Mouse (Mus musculus) stomach, postnatal 0 days (tissue): ENCODE measurements around the gene Gas6. TPM values are rescaled to one million over a fixed set of nuclear protein-coding genes. Genes with fewer than 3 reads are reported as not detected.

Source experiments
- ATAC-seq: fragments of 200-750 bp; cut with Nextera tagmentation; 2 replicates; pipeline ENCODE4 v1.8.0; 2017; ENCODE audit not compliant: low FRiP score, low TSS enrichment
- DNase-seq: peaks from one replicate; pipeline ENCODE4 v3.0.0-alpha.2; 2016; ENCODE audit warnings: low spot score
- H3K27ac ChIP-seq: fragments of 300-500 bp; sonication (generic); replicated peaks from 2 replicates; pipeline ENCODE4 v1.5.1; 2014; ENCODE audit warnings: mild to moderate bottlenecking, control low read depth
- H3K27me3 ChIP-seq: fragments of 300-500 bp; sonication (generic); 2 replicates; pipeline ENCODE4 v1.6.1; 2014; ENCODE audit warnings: low read length; ENCODE audit not compliant: control insufficient read depth, insufficient read depth
- H3K36me3 ChIP-seq: fragments of 300-500 bp; sonication (generic); 2 replicates; pipeline ENCODE4 v1.6.1; 2014; ENCODE audit warnings: low read length, mixed read lengths; ENCODE audit not compliant: control insufficient read depth, insufficient read depth
- H3K4me1 ChIP-seq: fragments of 300-500 bp; sonication (generic); replicated peaks from 2 replicates; pipeline ENCODE4 v1.6.1; 2014; ENCODE audit warnings: antibody characterized with exemption; ENCODE audit not compliant: control insufficient read depth, insufficient read depth
- H3K4me2 ChIP-seq: fragments of 300-500 bp; sonication (generic); replicated peaks from 2 replicates; pipeline ENCODE4 v1.6.1; 2014; ENCODE audit warnings: low read depth, mild to moderate bottlenecking, control low read depth, moderate library complexity
- H3K4me3 ChIP-seq: fragments of 300-500 bp; sonication (generic); 2 replicates; pipeline ENCODE4 v1.5.1; 2014; ENCODE audit warnings: low read depth, low read length, control low read depth
- H3K9ac ChIP-seq: fragments of 300-500 bp; sonication (generic); 2 replicates; pipeline ENCODE4 v1.6.1; 2014; ENCODE audit warnings: mild to moderate bottlenecking, low read length, control low read depth, mixed read lengths
- H3K9me3 ChIP-seq: fragments of 300-500 bp; sonication (generic); 2 replicates; pipeline ENCODE4 v1.6.1; 2016; ENCODE audit warnings: low read length; ENCODE audit not compliant: control insufficient read depth
- CTCF ChIP-seq: IDR thresholded peaks from 2 replicates; pipeline ENCODE4 v1.5.1; 2016; ENCODE audit warnings: antibody characterized with exemption, low read depth, mild to moderate bottlenecking, moderate library complexity
- EP300 ChIP-seq: optimal IDR thresholded peaks from 2 replicates; pipeline ENCODE3; 2016; ENCODE audit warnings: antibody characterized with exemption
- WGBS: fragments of 180-500 bp; shearing (Covaris S2); extraction: QIAGEN DNeasy Blood & Tissue Kit; methylation state at CpG from one replicate; pipeline ENCODE4 v1.1.7; 2014; 5-methylcytosine and 5-hydroxymethylcytosine counted together
- polyA plus RNA-seq: library from polyadenylated mRNA; unstranded; fragments of >200 nt; fragmentation: Nextera tagmentation; extraction: Ambion mirVana; gene quantifications from 2 replicates; pipeline ENCODE4 v1.2.1, GENCODE M21; 2015

Gas6 gene
- polyA plus RNA-seq, 1 experiment from 2014 or later: 197 TPM

- no peak for ATAC-seq
- Histone ChIP-seq H3K9ac (no peak overlapping the region), H3K27ac (no peak overlapping the region), H3K4me3 (no peak overlapping the region), H3K4me2 (no peak overlapping the region), H3K36me3 (peaks cover 29% of the 10 kb centered on the region), H3K4me1 (no peaks in the 10 kb centered on the region), H3K27me3 (no peaks in the 10 kb centered on the region), H3K9me3 (no peaks in the 10 kb centered on the region)
- TF ChIP-seq CTCF (no peak), EP300 (no peak)
- 41% methylated on average over 7 of the region's 7 CpGs for WGBS
- DNase-seq: no peak
These were observed 29.0 kb downstream of the Gas6 start for GRCm38 (mm10) chr8:13465324-13465723.

- no peak for DNase-seq
These were observed 31.9 kb downstream of the Gas6 start for GRCm38 (mm10) chr8:13462392-13462791.

GRCm38 (mm10) chr8:13461843-13462242 lies 32.4 kb downstream of the Gas6 start:
- TF ChIP-seq EP300 (no peak), CTCF (peak; percentile 87)
- 35% methylated on average over 4 of the region's 4 CpGs for WGBS
- Histone ChIP-seq H3K4me2 (no peak overlapping the region), H3K9ac (no peak overlapping the region), H3K4me3 (no peak overlapping the region), H3K27ac (no peak overlapping the region), H3K36me3 (peaks cover 7% of the 10 kb centered on the region; the same call in 1 of the 2 replicates), H3K27me3 (no peaks in the 10 kb centered on the region), H3K4me1 (no peaks in the 10 kb centered on the region), H3K9me3 (no peaks in the 10 kb centered on the region)
- DNase-seq (peak; percentile 78), ATAC-seq (peak; percentile 51)

More at GRCm38 (mm10) chr8:13462392-13462791, 31.9 kb downstream of the Gas6 start:
- Histone ChIP-seq H3K9me3 (no peaks in the 10 kb centered on the region), H3K27me3 (no peaks in the 10 kb centered on the region), H3K9ac (no peak overlapping the region), H3K27ac (no peak overlapping the region), H3K4me3 (no peak overlapping the region), H3K4me1 (no peaks in the 10 kb centered on the region), H3K4me2 (no peak overlapping the region), H3K36me3 (peaks cover 11% of the 10 kb centered on the region)
- WGBS: 49% methylated on average over 10 of the region's 10 CpGs
- ATAC-seq: peak; percentile 16; the same call in 1 of the 2 replicates
- no peak for TF ChIP-seq CTCF
- no peak for TF ChIP-seq EP300

DNA sequence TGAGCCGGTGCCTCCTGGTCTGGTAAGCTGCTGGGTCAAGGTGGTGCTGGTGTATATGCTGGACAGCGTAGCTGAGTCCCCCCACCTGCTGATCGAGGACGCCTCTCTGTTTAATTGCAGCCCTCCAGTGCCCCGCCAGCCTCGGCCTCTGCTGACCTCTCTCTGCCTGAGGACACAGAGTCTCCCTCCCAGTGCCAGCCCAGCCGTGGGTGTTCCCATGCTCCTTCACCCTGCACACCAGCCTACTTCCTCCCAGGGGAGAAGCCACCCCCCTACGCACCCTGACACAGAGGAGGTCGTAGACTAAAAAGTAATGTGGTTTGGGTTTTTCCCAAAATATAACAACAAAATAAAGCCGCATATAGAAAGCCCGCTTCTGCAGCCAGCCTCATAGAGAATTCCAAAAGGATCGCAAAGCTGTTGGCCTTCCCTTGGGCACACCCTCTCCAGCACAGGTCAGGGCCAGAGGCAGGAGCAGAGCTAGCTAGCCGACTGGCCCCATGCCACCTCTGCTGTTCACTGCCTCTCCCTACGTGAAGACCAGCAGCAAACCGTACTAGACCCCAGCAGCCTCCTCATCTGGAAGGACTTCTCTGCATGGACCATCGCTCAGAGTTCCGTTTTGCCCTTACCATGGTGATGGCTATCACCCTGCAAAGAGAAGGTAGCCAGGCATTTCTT lies 33.1 kb downstream of the Gas6 start:
- Histone ChIP-seq H3K4me2 (no peak overlapping the region), H3K36me3 (peaks cover 4% of the 10 kb centered on the region; the same call in 1 of the 2 replicates), H3K9ac (no peak overlapping the region), H3K4me3 (no peak overlapping the region), H3K4me1 (no peaks in the 10 kb centered on the region), H3K27ac (no peak overlapping the region), H3K9me3 (no peaks in the 10 kb centered on the region), H3K27me3 (no peaks in the 10 kb centered on the region)
- TF ChIP-seq CTCF (no peak), EP300 (no peak)
- 76% methylated on average over 17 of the region's 17 CpGs for WGBS
- ATAC-seq (no peak), DNase-seq (no peak)

GRCm38 (mm10) chr8:13459431-13459830 lies 34.9 kb downstream of the Gas6 start:
- Histone ChIP-seq H3K4me2 (no peak overlapping the region), H3K27ac (no peak overlapping the region), H3K36me3 (no peaks in the 10 kb centered on the region), H3K9ac (no peak overlapping the region), H3K4me1 (no peaks in the 10 kb centered on the region), H3K27me3 (no peaks in the 10 kb centered on the region), H3K4me3 (no peak overlapping the region), H3K9me3 (no peaks in the 10 kb centered on the region)
- no peak for TF ChIP-seq CTCF
- no peak for TF ChIP-seq EP300
- ATAC-seq (no peak), DNase-seq (no peak)
- WGBS: 93% methylated on average over 4 of the region's 4 CpGs

- H3K36me3 ChIP-seq: no peaks in the 10 kb centered on the region
- no peak overlapping the region for H3K4me3 ChIP-seq
- H3K9ac ChIP-seq: no peak overlapping the region
- H3K27me3 ChIP-seq: no peaks in the 10 kb centered on the region
- no peaks in the 10 kb centered on the region for H3K4me1 ChIP-seq
- ATAC-seq: peak; percentile 66
- no peaks in the 10 kb centered on the region for H3K9me3 ChIP-seq
- DNase-seq: peak; percentile 76
- H3K27ac ChIP-seq: no peak overlapping the region
- WGBS: 17% methylated on average over 2 of the region's 2 CpGs
- H3K4me2 ChIP-seq: no peak overlapping the region
- TF ChIP-seq EP300: no peak
- peak; percentile 86 for TF ChIP-seq CTCF
These were observed 39.0 kb downstream of the Gas6 start for GRCm38 (mm10) chr8:13455295-13455694.
